Mouse (Mus musculus) layer of hippocampus, adult 2 months (tissue): Measurements from ENCODE around the gene Ddx27. TPM values are rescaled to one million over a fixed set of nuclear protein-coding genes. Genes with fewer than 3 reads are reported as not detected.
"Not testable (repeated sequence)": the region's sequence is repeated elsewhere in the genome, so short reads cannot be mapped to it uniquely, and the experiment has no call there.

Experiments used
- DNase-seq, 2 experiments: peaks; one replicate each; pipeline ENCODE4 v3.0.0; 2022; ENCODE audit warnings: low spot score in 2 of 2
- H3K27ac ChIP-seq: fragments of 200-600 bp; 2 replicates; pipeline ENCODE4 v1.8.1; 2022
- H3K4me3 ChIP-seq: fragments of 200-600 bp; 2 replicates; pipeline ENCODE4 v1.8.1; 2022; ENCODE audit warnings: mild to moderate bottlenecking
- CTCF ChIP-seq: fragments of 200-600 bp; conservative IDR thresholded peaks from 2 replicates; pipeline ENCODE4 v1.8.1; 2022; ENCODE audit warnings: antibody characterized with exemption, mild to moderate bottlenecking, moderate library complexity
- total RNA-seq, 2 experiments: library from RNA; stranded (reverse); gene quantifications; 2 replicates each; pipeline ENCODE4 v1.2.3; 2021

The Ddx27 gene
- total RNA-seq, 2 experiments from 2014 or later = 32.8 to 37.5 TPM

DNA sequence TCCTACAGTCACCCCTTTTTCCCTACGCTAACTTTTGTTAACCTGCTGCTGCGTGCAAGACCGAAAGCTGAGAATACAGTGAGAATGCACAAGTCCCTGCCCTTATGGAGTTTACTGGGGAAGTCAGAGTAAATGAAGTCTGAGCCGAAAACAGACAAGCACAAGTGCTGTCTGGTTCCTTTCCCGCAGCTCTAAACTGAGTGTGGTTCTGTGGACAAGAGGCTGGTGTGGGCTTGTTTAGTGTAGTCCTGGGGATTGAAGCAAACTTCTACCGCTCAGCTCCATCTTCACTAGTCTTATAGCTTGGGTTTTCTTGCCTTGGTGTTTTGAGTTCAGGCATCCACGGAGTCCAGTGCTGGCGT is 18.5 kb upstream of the Ddx27 start:
- Histone ChIP-seq H3K4me3 (peak overlapping the region; percentile 82), H3K27ac (peak overlapping the region; percentile 98)
- no peak for TF ChIP-seq CTCF
- no peak for DNase-seq

DNA sequence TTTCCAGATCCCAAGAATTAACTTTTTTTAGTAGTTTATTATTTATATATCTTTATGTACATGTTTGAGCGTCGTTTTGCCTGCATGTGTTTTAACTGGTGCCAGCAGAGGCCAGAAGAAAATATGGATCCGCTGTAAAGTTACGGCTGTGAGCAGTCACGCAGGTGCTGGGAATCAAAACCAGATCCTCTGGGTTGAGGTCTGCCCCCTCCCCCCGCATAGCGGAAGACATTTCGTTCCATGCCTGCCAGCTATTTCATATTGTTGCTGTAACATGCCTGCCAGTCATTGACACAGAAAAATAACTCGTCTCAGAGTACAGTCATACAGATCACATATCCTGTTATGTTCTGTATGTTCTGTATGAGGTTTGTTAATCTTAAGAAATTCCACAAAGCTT is 13.5 kb upstream of the Ddx27 start:
- TF ChIP-seq CTCF = no peak
- H3K4me3 ChIP-seq = no peak overlapping the region
- H3K27ac ChIP-seq = no peak overlapping the region
- no peak for DNase-seq

DNA sequence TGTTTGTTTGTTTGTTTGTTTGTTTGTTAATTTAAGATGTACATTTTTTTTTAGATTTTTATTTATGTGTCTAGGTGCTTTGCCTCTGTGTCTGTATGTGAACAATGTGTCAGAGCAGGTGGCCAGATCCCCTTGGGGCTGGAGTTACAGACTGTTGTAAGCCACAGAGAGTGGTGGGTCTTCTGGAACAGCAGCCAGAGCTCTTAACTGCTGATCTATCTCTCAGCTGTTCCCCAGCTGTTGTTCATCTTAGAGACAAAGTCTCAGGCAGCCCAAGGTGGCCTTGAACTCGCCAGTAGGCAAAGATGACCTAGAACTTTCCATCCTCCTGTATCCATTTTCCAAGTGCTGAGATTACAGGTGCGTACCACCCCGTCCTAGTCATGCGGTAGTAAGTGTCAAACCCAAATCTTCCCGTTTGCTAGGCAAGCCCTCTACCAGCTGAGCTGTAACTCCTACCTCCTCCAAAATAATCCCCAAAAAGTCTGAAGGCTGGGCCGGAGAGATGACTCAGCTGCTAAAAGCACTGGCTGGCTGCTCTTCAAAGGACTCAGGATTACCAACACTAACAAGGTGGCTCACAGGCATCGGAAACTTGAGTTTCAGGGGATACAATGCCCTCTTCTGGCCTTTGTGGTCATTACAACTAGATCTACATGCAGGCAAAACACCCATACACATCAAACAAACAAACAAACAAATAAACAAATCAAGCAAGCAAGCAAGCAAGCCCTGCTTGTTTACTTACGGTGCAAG is 10.7 kb upstream of the Ddx27 start:
- Histone ChIP-seq H3K27ac (no peak overlapping the region), H3K4me3 (no peak overlapping the region)
- DNase-seq = peak; percentile 74 to 77
- TF ChIP-seq CTCF = peak; percentile 92

DNA sequence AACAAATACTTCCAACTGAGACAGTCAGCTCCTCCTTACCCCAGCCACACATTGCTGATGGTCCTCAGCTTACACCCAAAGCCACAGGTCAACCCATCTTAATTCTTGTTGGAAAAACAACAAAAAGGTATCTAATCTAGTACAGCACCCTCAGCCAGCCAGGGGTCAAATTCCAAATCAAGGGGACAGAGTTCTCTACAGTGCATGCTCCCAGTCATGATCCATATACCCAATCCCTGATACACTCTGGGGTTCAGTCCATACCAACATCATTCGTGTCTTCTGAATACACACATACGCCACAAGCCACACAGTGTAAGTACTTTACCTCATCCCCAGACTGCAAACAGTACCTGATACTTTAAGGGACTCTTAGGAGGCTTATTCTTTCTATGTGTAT is 8.6 kb upstream of the Ddx27 start:
- no peak for TF ChIP-seq CTCF
- no peak overlapping the region for H3K4me3 ChIP-seq
- H3K27ac ChIP-seq = no peak overlapping the region
- DNase-seq = no peak

DNA sequence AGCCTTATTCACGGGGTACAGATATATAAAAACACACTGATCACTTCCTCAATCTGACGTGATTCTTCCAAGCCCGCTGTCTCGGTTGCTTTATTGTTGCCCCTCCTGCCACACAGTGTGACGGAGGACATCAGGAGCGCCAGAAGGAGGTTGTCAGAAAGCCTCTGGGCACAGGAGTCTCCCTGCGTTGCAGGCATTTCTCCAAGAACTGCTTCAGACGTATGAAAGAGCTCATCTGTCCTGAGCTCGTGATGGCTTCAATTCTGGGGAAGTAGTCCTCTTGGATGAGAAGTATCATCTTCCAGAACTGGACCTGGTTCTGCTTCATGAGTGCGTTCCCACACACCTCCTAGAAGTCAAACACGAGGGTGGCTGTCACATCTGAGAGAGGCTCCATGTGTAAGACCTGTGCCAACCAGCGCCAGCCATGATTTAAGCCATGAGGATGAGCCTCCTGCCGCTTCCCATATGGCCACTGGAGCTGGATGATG is 7.9 kb upstream of the Ddx27 start:
- no peak overlapping the region for H3K27ac ChIP-seq
- H3K4me3 ChIP-seq = no peak overlapping the region
- TF ChIP-seq CTCF = no peak
- DNase-seq = no peak

DNA sequence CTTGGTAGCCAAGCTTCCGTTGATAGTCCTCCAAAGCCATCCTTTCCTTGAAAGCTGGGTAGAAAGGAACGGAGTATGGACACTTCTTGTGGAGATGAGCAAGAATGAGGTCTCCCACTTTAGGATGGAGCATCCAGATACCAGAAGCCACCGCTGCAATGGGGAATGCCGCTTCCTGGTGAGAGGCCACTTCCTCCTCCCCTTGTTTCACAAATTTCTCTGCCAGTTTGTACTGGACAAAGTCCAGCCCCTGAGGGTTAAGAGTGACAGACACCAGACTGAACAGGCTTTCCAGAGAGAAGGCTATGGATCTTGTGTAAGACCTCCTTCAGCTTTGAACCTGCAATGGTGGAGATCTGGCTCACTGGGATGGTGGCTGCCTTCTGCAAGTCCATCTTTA is 7.4 kb upstream of the Ddx27 start:
- H3K27ac ChIP-seq, DNase-seq: not testable (repeated sequence)

DNA sequence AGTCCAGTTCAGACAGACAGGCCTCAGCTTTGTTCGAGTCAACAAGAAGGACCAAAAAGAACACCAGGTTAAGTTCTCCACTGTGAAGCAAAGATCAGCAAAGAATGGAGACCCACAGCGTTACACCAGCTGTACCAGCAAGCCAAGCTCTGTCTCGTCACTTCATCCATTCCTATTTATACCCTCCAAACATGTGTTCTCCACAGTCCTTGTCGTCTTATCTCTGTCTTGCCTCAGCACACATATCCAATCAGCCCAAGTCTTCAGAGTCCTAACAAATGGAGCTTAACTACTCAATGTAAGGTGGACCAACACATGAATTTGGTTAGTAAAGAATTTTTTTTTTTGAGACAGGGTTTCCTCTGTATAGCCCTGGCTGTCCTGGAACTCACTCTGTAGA is 5.5 kb upstream of the Ddx27 start:
- DNase-seq = no peak
- TF ChIP-seq CTCF = no peak
- Histone ChIP-seq H3K27ac (no peak overlapping the region), H3K4me3 (no peak overlapping the region)

More for the DNA sequence above, 7.4 kb upstream of the Ddx27 start:
- not testable (repeated sequence) for H3K4me3 ChIP-seq

DNA sequence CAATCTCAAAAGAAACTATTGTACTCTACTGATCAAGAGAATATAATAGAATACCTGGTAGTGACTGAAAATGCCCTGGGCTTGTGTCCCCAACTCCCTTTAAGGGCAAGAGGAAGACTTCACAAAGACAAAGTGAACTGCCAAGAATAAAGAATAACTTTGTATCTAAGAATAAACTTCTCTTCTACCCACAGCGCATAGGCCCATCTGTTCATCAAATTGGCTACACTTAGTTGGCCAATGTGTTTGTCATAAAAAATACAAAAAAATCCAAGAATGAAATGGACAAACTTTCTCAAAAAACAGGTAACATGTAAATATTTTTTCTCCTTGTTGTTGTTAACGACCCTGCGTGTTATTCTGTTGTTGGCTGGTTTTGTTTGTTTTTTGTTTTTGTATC is 4.4 kb upstream of the Ddx27 start:
- TF ChIP-seq CTCF = no peak
- DNase-seq = no peak
- H3K27ac ChIP-seq = peak overlapping the region; percentile 53
- H3K4me3 ChIP-seq = no peak overlapping the region

DNA sequence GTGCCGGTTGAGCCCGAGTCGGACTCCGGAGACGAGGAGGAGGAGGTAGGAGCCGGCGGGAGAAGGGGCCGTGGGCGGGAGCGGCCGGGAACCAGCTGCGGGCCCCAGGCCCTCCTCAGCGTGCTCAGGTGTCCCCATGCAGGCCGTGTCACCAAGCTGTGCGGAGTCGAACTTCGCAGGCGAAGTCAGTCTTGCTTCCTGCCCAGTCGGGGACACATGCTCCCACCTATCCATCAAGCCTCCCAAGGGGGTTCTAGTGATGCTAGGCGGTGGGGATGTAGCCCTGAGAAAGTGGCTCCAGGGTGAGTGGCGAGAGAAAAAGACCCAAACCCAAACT is 357 bp downstream of the Ddx27 start:
- DNase-seq = no peak
- no peak for TF ChIP-seq CTCF
- peak overlapping the region; percentile 93 for H3K4me3 ChIP-seq
- peak overlapping the region; percentile 88 for H3K27ac ChIP-seq

DNA sequence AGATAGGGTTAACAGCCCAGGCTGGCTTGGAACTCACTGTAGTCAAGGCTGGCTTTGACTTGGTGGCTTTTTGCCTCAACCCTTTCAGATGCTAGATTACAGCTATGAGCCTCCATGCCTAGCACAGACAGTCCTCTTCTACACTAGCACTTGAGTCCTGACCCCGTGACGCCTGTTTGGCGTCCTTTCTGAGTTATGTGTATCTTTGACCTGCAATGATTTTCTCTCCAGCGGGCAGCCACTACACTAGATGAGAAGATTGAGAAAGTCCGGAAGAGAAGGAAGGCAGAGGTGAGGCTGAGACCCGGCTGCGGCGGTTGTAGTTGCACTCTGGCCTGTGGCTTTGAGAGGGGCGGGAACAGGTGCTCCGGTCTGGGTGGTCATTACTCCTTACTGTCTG is 4.4 kb downstream of the Ddx27 start:
- Histone ChIP-seq H3K27ac (no peak overlapping the region), H3K4me3 (no peak overlapping the region)
- no peak for DNase-seq
- TF ChIP-seq CTCF = no peak

DNA sequence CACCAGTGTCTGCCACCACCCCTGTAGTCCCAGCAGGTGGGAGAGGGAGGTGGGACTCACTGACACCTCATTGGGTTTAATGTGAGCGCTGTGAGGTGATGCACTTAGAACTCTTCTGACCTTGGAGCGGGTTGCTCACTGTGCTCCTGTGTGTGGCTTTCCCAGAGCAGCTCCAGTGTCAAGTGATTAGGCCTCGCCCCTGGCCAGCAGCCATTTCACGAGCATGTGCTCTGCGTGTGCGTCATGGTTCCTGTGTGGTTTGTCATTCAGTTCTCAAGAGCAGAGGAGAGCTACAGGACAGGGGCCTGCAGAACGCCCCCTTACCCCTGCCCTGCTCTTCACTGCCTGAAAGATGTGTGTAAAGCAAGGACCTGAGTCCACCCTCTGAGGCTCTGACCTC is 13.6 kb downstream of the Ddx27 start:
- no peak for TF ChIP-seq CTCF
- DNase-seq = no peak

DNA sequence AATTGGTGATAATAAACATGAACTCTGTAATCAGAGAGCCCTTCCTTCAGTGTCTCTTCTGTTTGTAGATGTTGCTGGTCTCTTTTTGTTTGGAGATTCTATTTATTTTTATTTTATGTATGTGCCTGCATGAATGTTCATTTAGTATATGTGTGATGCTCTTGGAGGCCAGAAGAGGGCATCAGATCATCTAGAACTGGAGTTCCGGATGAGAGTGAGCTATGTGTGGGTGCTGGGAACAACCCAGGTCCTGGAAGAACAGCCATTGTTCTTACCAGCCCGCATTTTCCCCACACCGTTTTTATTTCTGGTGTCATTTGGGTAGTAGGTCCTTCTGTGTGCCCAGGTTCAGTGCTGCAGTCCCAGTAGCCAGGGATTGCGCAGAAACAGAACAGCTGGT is 15.5 kb downstream of the Ddx27 start:
- Histone ChIP-seq H3K4me3 (no peak overlapping the region), H3K27ac (no peak overlapping the region)
- DNase-seq = no peak
- TF ChIP-seq CTCF = peak; percentile 56

More for the DNA sequence above, 13.6 kb downstream of the Ddx27 start:
- H3K27ac ChIP-seq = no peak overlapping the region
- H3K4me3 ChIP-seq = no peak overlapping the region

DNA sequence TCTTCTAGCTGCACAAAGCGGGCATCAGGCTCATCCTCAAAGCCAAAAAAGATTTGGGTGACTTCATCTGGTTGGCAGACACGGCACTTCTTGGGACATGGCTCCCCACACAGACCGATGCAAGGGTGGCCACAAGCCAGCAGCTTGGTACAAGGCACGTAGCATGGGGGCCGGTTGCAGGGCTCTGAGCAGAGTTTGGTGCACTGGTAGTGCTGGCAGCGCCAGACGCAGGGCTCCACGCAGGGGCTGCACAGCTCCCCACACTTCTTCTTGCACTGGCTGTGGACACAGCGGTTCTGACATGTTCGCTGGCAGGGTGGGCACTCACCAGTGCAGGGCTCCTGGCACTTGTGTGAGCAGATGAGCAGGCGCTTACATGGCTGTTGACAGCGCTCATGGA is 22.7 kb downstream of the Ddx27 start:
- TF ChIP-seq CTCF = no peak
- no peak for DNase-seq
- no peak overlapping the region for H3K4me3 ChIP-seq
- no peak overlapping the region for H3K27ac ChIP-seq

DNA sequence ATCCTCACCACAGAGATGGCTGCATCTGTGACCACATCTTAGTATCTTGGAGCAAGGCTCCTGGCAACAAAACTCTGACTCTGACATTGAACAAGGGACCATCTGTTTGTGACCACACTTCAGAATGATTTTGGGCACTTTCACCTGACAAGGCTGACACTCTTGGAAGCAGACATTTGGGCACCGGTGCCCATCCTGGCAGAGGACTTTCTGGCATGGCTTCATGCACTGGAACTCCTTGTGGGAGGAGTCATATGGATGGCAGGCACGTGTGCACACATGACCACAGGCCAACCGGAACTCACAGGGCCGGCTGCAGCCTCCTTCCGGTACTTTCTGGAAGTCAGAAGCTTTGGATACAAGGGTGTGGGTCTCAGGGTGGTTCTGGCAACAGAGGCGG is 23.3 kb downstream of the Ddx27 start:
- DNase-seq = no peak
- no peak for TF ChIP-seq CTCF
- no peak overlapping the region for H3K4me3 ChIP-seq
- no peak overlapping the region for H3K27ac ChIP-seq

DNA sequence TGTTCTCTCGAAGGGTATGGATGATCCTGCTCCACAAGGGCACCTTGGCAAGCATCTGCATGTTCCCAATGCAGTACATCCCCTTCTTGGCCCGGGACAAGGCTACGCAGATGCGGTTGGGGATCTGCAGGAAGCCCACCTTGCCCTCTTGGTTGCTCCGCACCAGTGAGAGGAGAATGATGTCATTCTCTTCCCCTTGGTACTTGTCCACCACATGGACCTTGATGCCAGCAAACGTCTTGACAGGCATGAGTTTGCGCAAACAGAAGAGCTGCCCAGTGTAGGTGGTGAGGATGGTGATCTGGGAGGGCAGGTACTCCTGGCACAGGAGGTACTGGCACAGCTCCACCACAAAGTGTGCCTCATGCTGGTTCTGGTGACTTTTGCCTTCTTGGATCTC is 23.7 kb downstream of the Ddx27 start:
- H3K4me3 ChIP-seq = no peak overlapping the region
- no peak overlapping the region for H3K27ac ChIP-seq
- no peak for TF ChIP-seq CTCF
- DNase-seq = no peak
